Mouse (Mus musculus): Measurements from ENCODE around the gene Sorcs3. TPM values are rescaled to one million over a fixed set of nuclear protein-coding genes. Genes with fewer than 3 reads are reported as not detected.

Sorcs3 gene
- polyA plus RNA-seq, 1 experiment: 0.66 TPM

- no peak for TF ChIP-seq POLR2A (IDR thresholded peaks at IDR 0.05; ENCODE audit: low read depth, low read length)
- TF ChIP-seq CTCF (conservative IDR thresholded peaks at IDR 0.05; ENCODE audit: insufficient read depth, insufficient read length, low read depth, low read length): no peak
- Histone ChIP-seq H3K36me3 (ENCODE audit: control insufficient read depth, insufficient read depth, low read length) (no peaks in the 10 kb centered on the region), H3K4me3 (ENCODE audit: insufficient read depth, low read depth, low read length) (no peak overlapping the region), H3K27me3 (replicated peaks; ENCODE audit: control insufficient read depth, insufficient read depth, low read length) (no peaks in the 10 kb centered on the region), H3K27ac (ENCODE audit: insufficient read depth, low read depth, low read length) (no peak overlapping the region), H3K4me1 (ENCODE audit: control insufficient read depth, insufficient read depth, low read length) (peaks cover 3% of the 10 kb centered on the region; the same call in 1 of the 2 replicates)
- 84% methylated on average over 3 of the region's 3 CpGs for WGBS
- DNase-seq: no peak
These were observed 256.6 kb downstream of the Sorcs3 start for GRCm38 (mm10) chr19:48462426-48462825.

- DNase-seq: no peak
- WGBS: 80% methylated on average over 3 of the region's 3 CpGs
- H3K27me3 ChIP-seq (replicated peaks; ENCODE audit: control insufficient read depth, insufficient read depth, low read length): no peaks in the 10 kb centered on the region
- TF ChIP-seq POLR2A (IDR thresholded peaks at IDR 0.05; ENCODE audit: low read depth, low read length) (no peak), CTCF (conservative IDR thresholded peaks at IDR 0.05; ENCODE audit: insufficient read depth, insufficient read length, low read depth, low read length) (no peak)
- H3K4me1 ChIP-seq (ENCODE audit: control insufficient read depth, insufficient read depth, low read length): peaks cover 3% of the 10 kb centered on the region; the same call in 1 of the 2 replicates
- no peak overlapping the region for H3K27ac ChIP-seq (ENCODE audit: insufficient read depth, low read depth, low read length)
- no peaks in the 10 kb centered on the region for H3K36me3 ChIP-seq (ENCODE audit: control insufficient read depth, insufficient read depth, low read length)
- no peak overlapping the region for H3K4me3 ChIP-seq (ENCODE audit: insufficient read depth, low read depth, low read length)
These were observed 257.7 kb downstream of the Sorcs3 start for GRCm38 (mm10) chr19:48463494-48463893.

- 50% methylated on average over 4 of the region's 4 CpGs for WGBS
- H3K27me3 ChIP-seq (replicated peaks; ENCODE audit: control insufficient read depth, insufficient read depth, low read length): no peaks in the 10 kb centered on the region
- no peak for DNase-seq
- no peak overlapping the region for H3K4me3 ChIP-seq (ENCODE audit: insufficient read depth, low read depth, low read length)
- TF ChIP-seq CTCF (conservative IDR thresholded peaks at IDR 0.05; ENCODE audit: insufficient read depth, insufficient read length, low read depth, low read length) (no peak), POLR2A (IDR thresholded peaks at IDR 0.05; ENCODE audit: low read depth, low read length) (no peak)
- H3K4me1 ChIP-seq (ENCODE audit: control insufficient read depth, insufficient read depth, low read length): no peaks in the 10 kb centered on the region; the same call in 1 of the 2 replicates
- no peaks in the 10 kb centered on the region for H3K36me3 ChIP-seq (ENCODE audit: control insufficient read depth, insufficient read depth, low read length)
- H3K27ac ChIP-seq (ENCODE audit: insufficient read depth, low read depth, low read length): no peak overlapping the region
These were observed 261.6 kb downstream of the Sorcs3 start for GRCm38 (mm10) chr19:48467471-48467870.

- WGBS: 83% methylated on average over 4 of the region's 4 CpGs
- Histone ChIP-seq H3K4me3 (ENCODE audit: insufficient read depth, low read depth, low read length) (no peak overlapping the region), H3K27me3 (replicated peaks; ENCODE audit: control insufficient read depth, insufficient read depth, low read length) (no peaks in the 10 kb centered on the region), H3K4me1 (ENCODE audit: control insufficient read depth, insufficient read depth, low read length) (no peaks in the 10 kb centered on the region), H3K27ac (ENCODE audit: insufficient read depth, low read depth, low read length) (no peak overlapping the region), H3K36me3 (ENCODE audit: control insufficient read depth, insufficient read depth, low read length) (no peaks in the 10 kb centered on the region)
- TF ChIP-seq CTCF (conservative IDR thresholded peaks at IDR 0.05; ENCODE audit: insufficient read depth, insufficient read length, low read depth, low read length) (no peak), POLR2A (IDR thresholded peaks at IDR 0.05; ENCODE audit: low read depth, low read length) (no peak)
- DNase-seq: no peak
These were observed 264.1 kb downstream of the Sorcs3 start for GRCm38 (mm10) chr19:48469791-48470410.

GRCm38 (mm10) chr19:48471927-48472326, 266.1 kb downstream of the Sorcs3 start:
- H3K4me1 ChIP-seq (ENCODE audit: control insufficient read depth, insufficient read depth, low read length): no peaks in the 10 kb centered on the region
- DNase-seq: no peak
- 58% methylated on average over 5 of the region's 5 CpGs for WGBS
- no peaks in the 10 kb centered on the region for H3K36me3 ChIP-seq (ENCODE audit: control insufficient read depth, insufficient read depth, low read length)
- H3K27me3 ChIP-seq (replicated peaks; ENCODE audit: control insufficient read depth, insufficient read depth, low read length): no peaks in the 10 kb centered on the region
- H3K4me3 ChIP-seq (ENCODE audit: insufficient read depth, low read depth, low read length): no peak overlapping the region
- TF ChIP-seq POLR2A (IDR thresholded peaks at IDR 0.05; ENCODE audit: low read depth, low read length) (no peak), CTCF (conservative IDR thresholded peaks at IDR 0.05; ENCODE audit: insufficient read depth, insufficient read length, low read depth, low read length) (no peak)
- H3K27ac ChIP-seq (ENCODE audit: insufficient read depth, low read depth, low read length): no peak overlapping the region

- DNase-seq: no peak
- Histone ChIP-seq H3K4me3 (ENCODE audit: insufficient read depth, low read depth, low read length) (no peak overlapping the region), H3K4me1 (ENCODE audit: control insufficient read depth, insufficient read depth, low read length) (no peaks in the 10 kb centered on the region), H3K27ac (ENCODE audit: insufficient read depth, low read depth, low read length) (no peak overlapping the region), H3K36me3 (ENCODE audit: control insufficient read depth, insufficient read depth, low read length) (no peaks in the 10 kb centered on the region), H3K27me3 (replicated peaks; ENCODE audit: control insufficient read depth, insufficient read depth, low read length) (no peaks in the 10 kb centered on the region)
- 76% methylated on average over 6 of the region's 6 CpGs for WGBS
- TF ChIP-seq POLR2A (IDR thresholded peaks at IDR 0.05; ENCODE audit: low read depth, low read length) (no peak), CTCF (conservative IDR thresholded peaks at IDR 0.05; ENCODE audit: insufficient read depth, insufficient read length, low read depth, low read length) (no peak)
These were observed 270.1 kb downstream of the Sorcs3 start for GRCm38 (mm10) chr19:48475784-48476410.

GRCm38 (mm10) chr19:48478864-48479263, 273.0 kb downstream of the Sorcs3 start:
- no peak overlapping the region for H3K27ac ChIP-seq (ENCODE audit: insufficient read depth, low read depth, low read length)
- H3K27me3 ChIP-seq (replicated peaks; ENCODE audit: control insufficient read depth, insufficient read depth, low read length): no peaks in the 10 kb centered on the region
- TF ChIP-seq POLR2A (IDR thresholded peaks at IDR 0.05; ENCODE audit: low read depth, low read length): no peak
- TF ChIP-seq CTCF (conservative IDR thresholded peaks at IDR 0.05; ENCODE audit: insufficient read depth, insufficient read length, low read depth, low read length): no peak
- no peaks in the 10 kb centered on the region for H3K4me1 ChIP-seq (ENCODE audit: control insufficient read depth, insufficient read depth, low read length)
- 69% methylated on average over 2 of the region's 2 CpGs for WGBS
- no peak for DNase-seq
- no peak overlapping the region for H3K4me3 ChIP-seq (ENCODE audit: insufficient read depth, low read depth, low read length)
- no peaks in the 10 kb centered on the region for H3K36me3 ChIP-seq (ENCODE audit: control insufficient read depth, insufficient read depth, low read length)
